Mouse (Mus musculus) CH12.LX (cell line): Measurements from ENCODE around the gene Podn.

Experiments
- BHLHE40 ChIP-seq: IDR thresholded peaks from 2 replicates; pipeline ENCODE4 v1.6.1; 2011; ENCODE audit warnings: mild to moderate bottlenecking, low read depth, low read length, improper control_type of control experiment
- CHD2 ChIP-seq: IDR thresholded peaks from 2 replicates; pipeline ENCODE4 v1.6.1; 2011; ENCODE audit warnings: low read length, improper control_type of control experiment
- CTCF ChIP-seq, 2 experiments: IDR thresholded peaks in 1 of 2; conservative IDR thresholded peaks in 1 of 2; 2 replicates each; pipeline ENCODE4 v1.5.1; 2011 to 2012; ENCODE audit warnings: low read depth in 2 of 2, low read length in 2 of 2, improper control_type of control experiment in 1 of 2, inconsistent platforms in 1 of 2, mild to moderate bottlenecking in 1 of 2, moderate library complexity in 1 of 2
- ELF1 ChIP-seq: IDR thresholded peaks from 2 replicates; pipeline ENCODE4 v1.6.1; 2014; ENCODE audit warnings: low read depth, mild to moderate bottlenecking, inconsistent platforms, low read length, improper control_type of control experiment
- EP300 ChIP-seq: IDR thresholded peaks from 2 replicates; pipeline ENCODE4 v1.6.1; 2011; ENCODE audit warnings: low read length, improper control_type of control experiment
- JUND ChIP-seq: conservative IDR thresholded peaks from 2 replicates; pipeline ENCODE4 v1.6.1; 2011; ENCODE audit warnings: low read depth, low read length, improper control_type of control experiment
- MAZ ChIP-seq: IDR thresholded peaks from 2 replicates; pipeline ENCODE4 v1.6.1; 2012; ENCODE audit warnings: low read depth, mild to moderate bottlenecking, inconsistent platforms, low read length, improper control_type of control experiment, moderate library complexity
- MXI1 ChIP-seq: IDR thresholded peaks from 2 replicates; pipeline ENCODE4 v1.6.1; 2011; ENCODE audit warnings: mild to moderate bottlenecking, low read depth, low read length, improper control_type of control experiment
- NRF1 ChIP-seq: IDR thresholded peaks from 2 replicates; pipeline ENCODE4 v1.6.1; 2014; ENCODE audit warnings: low read depth, mild to moderate bottlenecking, inconsistent platforms, low read length, improper control_type of control experiment, moderate library complexity
- PAX5 ChIP-seq: IDR thresholded peaks from 2 replicates; pipeline ENCODE4 v1.6.1; 2012; ENCODE audit warnings: low read length, inconsistent platforms, mixed read lengths
- POLR2A ChIP-seq: IDR thresholded peaks from 2 replicates; pipeline ENCODE4 v1.6.1; 2011; ENCODE audit warnings: low read depth, mild to moderate bottlenecking, improper control_type of control experiment, low read length
- SIN3A ChIP-seq: IDR thresholded peaks from 2 replicates; pipeline ENCODE4 v1.6.1; 2012; ENCODE audit warnings: low read length, improper control_type of control experiment, inconsistent platforms
- TCF12 ChIP-seq: IDR thresholded peaks from 2 replicates; pipeline ENCODE4 v1.6.1; 2014; ENCODE audit warnings: low read depth, mild to moderate bottlenecking, inconsistent platforms, low read length, improper control_type of control experiment
- USF1 ChIP-seq: IDR thresholded peaks from 2 replicates; pipeline ENCODE4 v1.6.1; 2014; ENCODE audit warnings: low read depth, mild to moderate bottlenecking, inconsistent platforms, low read length, improper control_type of control experiment

GRCm38 (mm10) chr4:108077224-108077955 lies 18.9 kb downstream of the Podn start:
- no peak for TF ChIP-seq JUND
- no peak for TF ChIP-seq MXI1
- no peak for TF ChIP-seq CTCF (conservative IDR thresholded peaks at IDR 0.05 in 1 of 2, IDR thresholded peaks at IDR 0.05 in 1 of 2; ENCODE audit: low read depth in 2 of 2, low read length in 2 of 2)
- TF ChIP-seq MAZ = no peak
- no peak for TF ChIP-seq CHD2
- TF ChIP-seq TCF12 = no peak
- TF ChIP-seq EP300 = no peak
- TF ChIP-seq USF1 = no peak
- no peak for TF ChIP-seq SIN3A
- TF ChIP-seq BHLHE40 = no peak
- no peak for TF ChIP-seq POLR2A
- no peak for TF ChIP-seq NRF1
- no peak for TF ChIP-seq ELF1
- TF ChIP-seq PAX5 = no peak
